Mouse (Mus musculus) liver, embryonic 16.5 days (tissue): Measurements from ENCODE around the gene Cd151. TPM values are rescaled to one million over a fixed set of nuclear protein-coding genes. Genes with fewer than 3 reads are reported as not detected.
"Not testable (repeated sequence)": the region's sequence is repeated elsewhere in the genome, so short reads cannot be mapped to it uniquely, and the experiment has no call there.

ENCODE experiments used
- ATAC-seq: fragments of 200-750 bp; cut with Nextera tagmentation; 2 replicates; pipeline ENCODE4 v1.8.0; 2017; ENCODE audit warnings: low read depth, mild to moderate bottlenecking, moderate number of reproducible peaks, moderate library complexity
- H3K27ac ChIP-seq: fragments of 300-500 bp; sonication (generic); 2 replicates; pipeline ENCODE4 v1.5.1; 2014; ENCODE audit warnings: mild to moderate bottlenecking, low read length
- H3K27me3 ChIP-seq: fragments of 300-500 bp; sonication (generic); 2 replicates; pipeline ENCODE4 v1.6.1; 2014; ENCODE audit warnings: low read depth, low read length, mixed read lengths; ENCODE audit not compliant: control insufficient read depth, insufficient read depth
- H3K36me3 ChIP-seq: fragments of 300-500 bp; sonication (generic); 2 replicates; pipeline ENCODE4 v1.6.1; 2014; ENCODE audit warnings: mild to moderate bottlenecking; ENCODE audit not compliant: control insufficient read depth, insufficient read depth
- H3K4me1 ChIP-seq: fragments of 300-500 bp; sonication (generic); 2 replicates; pipeline ENCODE4 v1.6.1; 2014; ENCODE audit warnings: low read depth, low read length, mixed read lengths; ENCODE audit not compliant: control insufficient read depth
- H3K4me2 ChIP-seq: fragments of 300-500 bp; sonication (generic); 2 replicates; pipeline ENCODE4 v1.6.1; 2014; ENCODE audit warnings: low read depth, low read length, mixed read lengths
- H3K4me3 ChIP-seq: fragments of 300-500 bp; sonication (generic); 2 replicates; pipeline ENCODE4 v1.5.1; 2014; ENCODE audit warnings: low read depth, mild to moderate bottlenecking, low read length
- H3K9ac ChIP-seq: fragments of 300-500 bp; sonication (generic); 2 replicates; pipeline ENCODE4 v1.6.1; 2014; ENCODE audit warnings: low read depth, low read length
- H3K9me3 ChIP-seq: fragments of 300-500 bp; sonication (generic); replicated peaks from 2 replicates; pipeline ENCODE4 v1.6.1; 2016; ENCODE audit warnings: low read length; ENCODE audit not compliant: control insufficient read depth
- WGBS: fragments of 180-500 bp; shearing (Covaris S2); extraction: QIAGEN DNeasy Blood & Tissue Kit; methylation state at CpG from one replicate; pipeline ENCODE4 v1.1.7; 2014; ENCODE audit not compliant: insufficient replicate concordance; 5-methylcytosine and 5-hydroxymethylcytosine counted together
- polyA plus RNA-seq: library from polyadenylated mRNA; unstranded; fragments of >200 nt; fragmentation: Nextera tagmentation; extraction: Ambion mirVana; gene quantifications from 2 replicates; pipeline ENCODE4 v1.2.1, GENCODE M21; 2015

Gene Cd151
- polyA plus RNA-seq, 1 experiment from 2014 or later, result 6.9 TPM

DNA sequence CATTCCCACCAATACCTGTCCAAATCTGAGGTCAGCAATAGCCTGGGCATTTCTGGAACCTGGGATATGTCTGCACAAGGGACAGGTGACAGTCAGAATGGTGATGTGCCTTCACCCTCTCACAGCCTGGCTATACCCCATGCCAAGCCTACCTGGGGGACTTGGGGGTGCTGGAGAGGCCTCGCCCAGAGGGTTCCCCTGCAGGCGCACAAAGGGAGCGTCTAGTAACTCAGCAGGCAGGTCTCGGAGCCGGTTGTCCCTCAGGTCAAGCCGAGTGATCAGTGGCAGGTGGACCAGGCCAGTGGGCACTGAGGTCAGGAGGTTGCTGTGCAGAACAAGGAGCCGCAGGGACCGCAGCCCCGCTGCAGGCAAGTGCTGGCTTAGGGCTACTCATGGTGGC, 25.7 kb upstream of the Cd151 start:
- 87% methylated on average over 9 of the region's 9 CpGs for WGBS
- 0 out of 2 replicates have a peak overlapping the region, but pooled peaks have one; percentile 95 for H3K4me2 ChIP-seq
- peaks cover 52% of the 10 kb centered on the region for H3K4me1 ChIP-seq
- H3K36me3 ChIP-seq, result peaks cover 30% of the 10 kb centered on the region
- no peak overlapping the region for H3K4me3 ChIP-seq
- no peak overlapping the region for H3K9ac ChIP-seq
- H3K27ac ChIP-seq, result no peak overlapping the region
- no peaks in the 10 kb centered on the region for H3K9me3 ChIP-seq
- no peak for ATAC-seq
- no peaks in the 10 kb centered on the region for H3K27me3 ChIP-seq

DNA sequence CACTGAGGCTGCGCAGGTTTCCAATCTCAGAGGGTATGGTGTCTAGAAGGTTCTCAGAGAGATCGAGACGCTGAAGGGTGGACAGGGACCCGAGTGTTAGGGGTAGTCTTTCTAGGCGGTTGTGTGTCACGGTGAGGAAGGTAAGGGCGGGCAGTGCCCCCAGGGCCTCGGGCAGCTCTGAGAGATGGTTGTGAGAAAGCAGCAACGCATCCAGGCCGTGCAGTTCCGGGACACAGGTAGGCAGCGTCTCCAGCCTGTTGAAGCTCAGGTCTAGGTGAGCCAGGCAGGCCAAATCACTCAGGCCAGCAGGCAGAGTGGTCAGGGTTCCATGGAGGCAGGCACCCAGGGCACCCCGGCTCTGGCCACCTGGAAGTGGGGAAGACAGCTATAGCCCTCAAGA, 25.0 kb upstream of the Cd151 start:
- no peak overlapping the region for H3K27ac ChIP-seq
- peak overlapping the region; percentile 63 for H3K4me3 ChIP-seq
- no peaks in the 10 kb centered on the region for H3K9me3 ChIP-seq
- peak overlapping the region; percentile 78 for H3K9ac ChIP-seq
- no peaks in the 10 kb centered on the region for H3K27me3 ChIP-seq
- 83% methylated on average over 13 of the region's 13 CpGs for WGBS
- H3K4me2 ChIP-seq, result peak overlapping the region; percentile 95
- peaks cover 30% of the 10 kb centered on the region for H3K36me3 ChIP-seq
- no peak for ATAC-seq
- H3K4me1 ChIP-seq, result peaks cover 48% of the 10 kb centered on the region

DNA sequence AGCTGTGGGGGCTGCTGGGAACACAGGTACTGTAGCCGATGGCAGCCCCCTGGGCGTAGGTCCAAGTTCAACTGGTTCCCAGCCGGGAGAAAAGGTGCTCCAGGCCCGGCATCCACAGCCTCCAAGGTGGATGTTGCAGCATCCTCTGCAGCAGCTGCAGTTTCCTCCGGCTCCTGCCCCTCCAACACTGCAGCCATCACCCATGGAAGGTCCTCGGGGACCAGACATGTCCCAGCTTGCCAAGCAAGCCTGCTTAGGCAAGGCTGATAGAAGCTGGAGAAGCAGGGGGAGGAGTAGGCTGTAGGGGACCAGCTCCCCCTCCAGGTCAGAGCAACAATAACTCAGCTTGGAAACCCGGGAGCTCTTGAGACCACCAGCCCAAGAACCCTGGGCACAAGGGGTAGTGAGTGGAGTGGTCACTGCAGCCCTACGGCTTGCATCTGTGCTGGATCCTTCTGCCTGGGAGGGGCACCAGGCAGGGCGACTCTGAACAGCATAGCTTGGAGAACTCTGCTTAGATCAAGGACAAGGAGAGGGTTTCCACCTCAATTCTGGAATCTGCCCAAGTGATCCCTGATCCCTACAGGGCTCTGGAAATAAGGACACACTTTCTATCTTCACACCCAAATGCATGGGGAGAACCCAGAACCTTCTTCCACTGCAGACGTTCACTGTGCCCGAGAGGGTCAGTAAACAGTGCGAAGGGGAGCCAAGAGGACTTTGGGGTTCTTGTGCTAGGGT, 23.9 kb upstream of the Cd151 start:
- Histone ChIP-seq H3K27me3 (no peaks in the 10 kb centered on the region), H3K9ac (peak overlapping the region; percentile 78), H3K4me3 (peak overlapping the region; percentile 63), H3K27ac (peak overlapping the region; percentile 68), H3K4me2 (peak overlapping the region; percentile 95), H3K9me3 (no peaks in the 10 kb centered on the region), H3K4me1 (peaks cover 46% of the 10 kb centered on the region), H3K36me3 (peaks cover 30% of the 10 kb centered on the region)
- ATAC-seq, result no peak
- whole genome bisulfite sequencing, result 19% methylated on average over 12 of the region's 12 CpGs

DNA sequence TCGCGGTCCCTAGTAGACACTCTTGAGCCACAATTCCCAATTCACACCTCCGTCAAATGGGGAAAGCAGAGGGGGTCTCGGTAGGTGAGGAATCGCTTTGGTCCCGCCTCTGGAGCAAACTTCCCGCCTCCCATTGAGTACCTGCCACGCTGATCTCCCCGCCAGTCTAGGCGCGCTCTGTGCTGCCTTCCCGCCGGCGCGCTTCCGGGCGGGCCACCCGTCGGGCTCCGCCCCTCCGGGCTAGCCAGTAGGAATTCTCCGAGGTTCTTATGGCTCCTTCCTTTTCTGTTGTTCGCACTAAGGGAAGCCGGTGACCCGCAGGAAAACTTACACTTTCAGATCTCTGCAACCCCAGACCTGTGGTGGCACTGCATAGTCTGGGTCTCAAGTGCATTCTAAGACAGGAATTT, 23.4 kb upstream of the Cd151 start, which contains the start of gene Pidd1:
Gene Pidd1 (minus strand): TSS at position 198 of the 410 bp plus-strand sequence.
- ATAC-seq, result peak; percentile 64
- peak within 1 kb of the TSS; percentile 95 for H3K4me2 ChIP-seq
- peak within 1 kb of the TSS; percentile 63 for H3K4me3 ChIP-seq
- peaks cover 27% of the 10 kb centered on the region for H3K36me3 ChIP-seq
- H3K27ac ChIP-seq, result peak within 1 kb of the TSS; percentile 84
- H3K9me3 ChIP-seq, result no peaks in the 10 kb centered on the region
- under 1% methylated on average over 25 of the region's 25 CpGs for WGBS
- peaks cover 52% of the 10 kb centered on the region for H3K4me1 ChIP-seq
- H3K27me3 ChIP-seq, result no peaks in the 10 kb centered on the region
- H3K9ac ChIP-seq, result peak within 1 kb of the TSS; percentile 78

DNA sequence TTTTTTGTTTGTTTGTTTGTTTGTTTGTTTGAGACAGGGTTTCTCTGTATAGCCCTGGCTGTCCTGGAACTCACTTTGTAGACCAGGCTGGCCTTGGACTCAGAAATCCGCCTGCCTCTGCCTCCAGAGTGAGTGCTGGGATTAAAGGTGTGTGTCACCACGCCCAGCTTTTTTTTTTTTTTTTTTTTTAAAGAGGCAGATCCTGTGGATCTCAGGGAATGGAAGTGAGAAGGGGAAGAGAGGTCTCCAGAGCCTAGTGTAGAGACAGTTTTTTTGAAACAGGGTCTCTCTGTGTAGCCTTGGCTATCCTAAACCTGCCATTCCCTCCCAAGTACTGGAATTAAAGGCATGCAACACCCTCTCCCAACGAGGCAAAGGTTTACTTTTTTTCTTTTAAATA, 20.8 kb upstream of the Cd151 start:
- not testable (repeated sequence) for H3K27ac ChIP-seq, H3K9ac ChIP-seq, H3K27me3 ChIP-seq, H3K9me3 ChIP-seq, ATAC-seq, H3K4me3 ChIP-seq
- Histone ChIP-seq H3K36me3 (peaks cover 17% of the 10 kb centered on the region), H3K4me1 (peaks cover 54% of the 10 kb centered on the region), H3K4me2 (peak overlapping the region; percentile 81)
- 52% methylated on average over 3 of the region's 3 CpGs for WGBS

DNA sequence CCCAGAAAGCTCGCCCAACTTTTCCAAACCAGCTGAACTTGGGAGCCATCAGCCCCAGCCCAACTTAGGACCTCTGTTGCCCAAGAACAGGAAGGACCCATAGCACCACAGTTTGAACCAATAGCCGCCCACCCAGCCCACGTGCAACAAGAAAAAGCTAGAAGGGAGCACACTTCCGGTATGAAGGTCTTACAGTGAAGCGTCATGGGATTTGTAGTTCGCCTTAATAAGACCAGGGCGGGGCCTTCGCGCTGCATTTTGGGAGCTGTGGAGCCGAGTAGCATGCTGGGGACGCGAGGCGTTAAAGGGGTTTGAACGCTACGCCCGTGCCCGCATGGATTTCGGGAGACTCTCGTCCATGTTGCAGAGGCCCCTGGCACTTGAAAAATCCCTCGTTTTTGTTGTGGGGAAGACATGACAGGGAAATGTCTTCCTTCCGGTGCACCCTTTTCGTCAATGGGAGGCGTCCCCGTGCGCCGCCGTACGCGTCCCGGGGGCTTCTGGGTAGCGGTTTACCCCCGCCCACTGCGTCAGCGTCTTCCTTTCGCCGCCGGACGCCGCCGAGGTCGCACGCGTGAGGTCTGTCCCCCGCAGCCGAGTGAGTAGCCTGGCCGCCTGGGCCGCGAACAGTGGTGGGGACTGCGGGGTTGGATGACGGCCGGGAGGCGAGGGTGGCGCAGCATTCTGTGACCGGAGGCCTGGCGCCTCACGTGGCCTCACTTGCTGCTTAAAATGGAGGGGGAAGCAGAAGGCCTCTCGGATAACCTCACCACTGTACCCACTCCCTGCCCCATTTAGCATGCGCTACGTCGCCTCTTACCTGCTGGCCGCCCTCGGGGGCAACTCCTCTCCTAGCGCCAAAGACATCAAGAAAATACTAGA, 19.8 kb upstream of the Cd151 start, which contains the start of gene Rplp2:
Gene Rplp2 (plus strand): TSS at position 261 of the 882 bp plus-strand sequence.
- peaks cover 47% of the 10 kb centered on the region for H3K4me1 ChIP-seq
- H3K36me3 ChIP-seq, result peaks cover 19% of the 10 kb centered on the region
- peak within 1 kb of the TSS; percentile 89 for H3K27ac ChIP-seq
- peak within 1 kb of the TSS; percentile 90 for H3K4me3 ChIP-seq
- peak within 1 kb of the TSS; percentile 89 for H3K9ac ChIP-seq
- H3K4me2 ChIP-seq, result peak within 1 kb of the TSS; percentile 86
- ATAC-seq, result peak; percentile 88
- H3K27me3 ChIP-seq, result no peaks in the 10 kb centered on the region
- WGBS, result under 1% methylated on average over 63 of the region's 63 CpGs
- no peaks in the 10 kb centered on the region for H3K9me3 ChIP-seq

DNA sequence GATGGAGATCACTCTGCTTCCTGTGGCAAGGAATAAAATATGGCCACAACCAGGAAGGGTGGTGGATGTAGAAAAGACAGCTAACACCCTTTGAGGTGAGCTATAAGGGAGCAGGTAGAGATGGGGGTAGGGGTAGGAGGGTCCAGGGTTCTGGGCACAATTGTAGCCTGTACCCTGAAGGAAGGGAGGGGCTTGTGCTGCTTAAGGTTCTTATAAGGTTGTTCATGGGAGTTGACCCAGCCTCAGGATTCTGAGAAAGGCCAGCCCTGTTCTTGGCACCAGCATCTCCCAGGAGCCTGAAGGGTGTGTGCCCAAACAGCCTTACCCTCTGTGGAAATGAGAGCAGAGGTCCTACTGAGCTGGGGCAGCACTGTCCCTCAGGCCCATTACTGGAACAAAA, 15.3 kb upstream of the Cd151 start:
- H3K27ac ChIP-seq, result no peak overlapping the region
- no peak for ATAC-seq
- H3K9ac ChIP-seq, result no peak overlapping the region; the same call in 1 of the 2 replicates
- H3K36me3 ChIP-seq, result peaks cover 19% of the 10 kb centered on the region
- H3K9me3 ChIP-seq, result no peaks in the 10 kb centered on the region
- peaks cover 42% of the 10 kb centered on the region for H3K4me1 ChIP-seq
- no peak overlapping the region for H3K4me2 ChIP-seq
- no peak overlapping the region for H3K4me3 ChIP-seq
- no peaks in the 10 kb centered on the region for H3K27me3 ChIP-seq

DNA sequence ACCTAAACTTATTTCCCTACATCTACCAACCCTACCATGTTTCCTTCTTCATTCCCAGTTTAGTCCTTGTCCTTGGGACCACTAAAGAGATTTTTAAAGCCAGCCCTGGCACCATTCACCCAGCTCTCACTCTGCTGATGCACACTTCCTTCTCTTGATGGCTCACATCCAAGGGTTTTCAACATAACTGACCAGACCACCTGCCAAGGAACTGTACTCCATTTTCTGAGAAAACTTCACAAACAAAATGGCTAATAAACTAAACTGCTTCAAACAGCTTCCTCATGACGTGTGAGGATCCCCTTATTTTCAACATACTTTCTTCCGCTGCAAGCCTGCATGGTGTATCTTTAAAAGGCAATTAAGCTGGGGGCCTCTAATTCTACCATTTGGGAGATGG, 13.6 kb upstream of the Cd151 start:
- no peak overlapping the region for H3K27ac ChIP-seq
- no peaks in the 10 kb centered on the region for H3K9me3 ChIP-seq
- no peaks in the 10 kb centered on the region for H3K27me3 ChIP-seq
- no peak overlapping the region for H3K4me3 ChIP-seq
- peaks cover 39% of the 10 kb centered on the region for H3K4me1 ChIP-seq
- ATAC-seq, result no peak
- no peak overlapping the region for H3K9ac ChIP-seq
- WGBS, result 70% methylated on average over 2 of the region's 2 CpGs
- no peak overlapping the region for H3K4me2 ChIP-seq
- H3K36me3 ChIP-seq, result peaks cover 19% of the 10 kb centered on the region
